Mouse (Mus musculus) layer of hippocampus, postnatal 25 days (tissue): ENCODE measurements around the gene Tnrc18. TPM values are rescaled to one million over a fixed set of nuclear protein-coding genes. Genes with fewer than 3 reads are reported as not detected.
"Not testable (repeated sequence)": the region's sequence is repeated elsewhere in the genome, so short reads cannot be mapped to it uniquely, and the experiment has no call there.

Experiments used
- DNase-seq, 2 experiments: peaks; one replicate each; pipeline ENCODE4 v3.0.0; 2022; ENCODE audit warnings: mixed read lengths in 2 of 2, low spot score in 1 of 2; ENCODE audit errors: extremely low spot score in 1 of 2
- total RNA-seq, 2 experiments: library from RNA; stranded (reverse); gene quantifications; 2 replicates each; pipeline ENCODE4 v1.2.3; 2021

Gene Tnrc18
- 100 to 1,000 TPM; 131 to 158 TPM for total RNA-seq

- peak; percentile 99 for DNase-seq
Measured at GRCm38 (mm10) chr5:142817524-142818434, at the start of gene Tnrc18. TSS of gene Tnrc18 (minus strand) at chr5:142817662.

GRCm38 (mm10) chr5:142857763-142858229, 40.3 kb upstream of the Tnrc18 start:
- peak; percentile 57 to 75 for DNase-seq

GRCm38 (mm10) chr5:142856408-142856807, 38.9 kb upstream of the Tnrc18 start:
- no peak for DNase-seq

GRCm38 (mm10) chr5:142854877-142855276, 37.4 kb upstream of the Tnrc18 start:
- peak; percentile 46 to 74 for DNase-seq

GRCm38 (mm10) chr5:142853585-142853984, 36.1 kb upstream of the Tnrc18 start:
- DNase-seq: no peak

- no peak for DNase-seq
Measured at GRCm38 (mm10) chr5:142851681-142852049, 34.2 kb upstream of the Tnrc18 start.

GRCm38 (mm10) chr5:142850916-142851680, 33.6 kb upstream of the Tnrc18 start:
- no peak for DNase-seq

- DNase-seq: no peak
Measured at GRCm38 (mm10) chr5:142850476-142850875, 33.0 kb upstream of the Tnrc18 start.

- no peak for DNase-seq
Measured at GRCm38 (mm10) chr5:142848911-142849310, 31.4 kb upstream of the Tnrc18 start.

GRCm38 (mm10) chr5:142848149-142848548, 30.7 kb upstream of the Tnrc18 start:
- no peak for DNase-seq

- DNase-seq: no peak
Measured at GRCm38 (mm10) chr5:142844467-142844866, 27.0 kb upstream of the Tnrc18 start.

- DNase-seq: peak in 1 of 2 experiments; percentile 49
Measured at GRCm38 (mm10) chr5:142842137-142842642, 24.7 kb upstream of the Tnrc18 start.

- no peak for DNase-seq
Measured at GRCm38 (mm10) chr5:142841372-142842136, 24.1 kb upstream of the Tnrc18 start.

GRCm38 (mm10) chr5:142837427-142837826, 20.0 kb upstream of the Tnrc18 start:
- DNase-seq: not testable (repeated sequence)

GRCm38 (mm10) chr5:142836891-142837290, 19.4 kb upstream of the Tnrc18 start:
- no peak for DNase-seq

- DNase-seq: no peak
Measured at GRCm38 (mm10) chr5:142833646-142834438, 16.4 kb upstream of the Tnrc18 start.

- DNase-seq: no peak
Measured at GRCm38 (mm10) chr5:142826131-142826530, 8.7 kb upstream of the Tnrc18 start.

GRCm38 (mm10) chr5:142825665-142826064, 8.2 kb upstream of the Tnrc18 start:
- no peak for DNase-seq

- no peak for DNase-seq
Measured at GRCm38 (mm10) chr5:142824091-142824490, 6.6 kb upstream of the Tnrc18 start.
